In the genomic region with DNA sequence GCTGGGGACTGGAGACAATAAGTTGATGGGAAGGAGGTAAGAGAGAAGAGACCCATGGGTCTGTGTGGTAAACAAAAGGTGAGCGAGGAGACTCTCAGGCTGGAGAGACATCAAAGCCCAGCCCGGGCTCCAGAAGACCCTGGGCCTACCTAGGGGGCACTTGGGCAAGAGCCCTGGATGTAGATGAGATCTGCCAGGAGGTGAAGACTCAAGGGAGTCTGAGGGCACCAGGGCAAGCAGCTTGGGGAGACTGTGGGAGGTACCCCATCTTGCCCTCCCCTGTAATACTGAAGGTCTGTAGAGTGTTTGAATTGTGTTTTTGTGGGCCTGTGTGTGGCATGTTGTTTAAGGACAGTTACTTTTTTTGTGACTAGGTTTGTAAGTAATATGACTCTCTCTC, we compare ENCODE assay signal across 21 mouse cellular contexts. TPM values are rescaled to one million over a fixed set of nuclear protein-coding genes. Genes with fewer than 3 reads are reported as not detected.
A peak's percentile ranks its signal among the peaks of the same experiment; 100 is the strongest.
DNase-seq lines count a peak whose midpoint lies in the region; ATAC-seq and TF ChIP-seq lines count a peak whose summit lies in the region.
"Had no signal": no experiment of that assay in that cellular context is flagged by ENCODE, and none has a peak within 500 bp of the region (broad histone marks: within the 10 kb centered on the region; RNA-seq: fewer than 3 reads in every experiment).

No protein-coding gene starts in this region.

- no peak for TF ChIP-seq EP300 in lung, postnatal 0 days (IDR thresholded peaks at IDR 0.05)

- DNase-seq in heart, adult 11 months, result peak; percentile 91
- DNase-seq in heart, postnatal 25 days (ENCODE audit: low spot score), result no peak
- DNase-seq in kidney, postnatal 4 days, result no peak
- no peak for DNase-seq in lung, postnatal 0 days (ENCODE audit: low spot score)
- DNase-seq in lung, postnatal 10 days, result no peak
- no peak for DNase-seq in embryonic facial prominence, embryonic 10.5 days (ENCODE audit: low spot score)
- DNase-seq in frontal cortex, adult 2 months (ENCODE audit: extremely low spot score in 1 of 2, low spot score in 1 of 2), result no peak
- DNase-seq: kidney, postnatal 10 days; lung, postnatal 4 days; midbrain, embryonic 14.5 days; spleen, adult 18-20 months had no signal

- H3K4me1 ChIP-seq in kidney, embryonic 16.5 days (ENCODE audit: insufficient read depth, low read length), result peaks cover 28% of the 10 kb centered on the region
- peaks cover 20% of the 10 kb centered on the region for H3K4me1 ChIP-seq in lung, postnatal 0 days (ENCODE audit: insufficient read depth, low read depth, low read length)
- peaks cover 46% of the 10 kb centered on the region for H3K4me1 ChIP-seq in embryonic facial prominence, embryonic 10.5 days

- H3K27ac ChIP-seq in kidney, embryonic 16.5 days (ENCODE audit: low read length), result no peak overlapping the region
- H3K27ac ChIP-seq in lung, postnatal 0 days (ENCODE audit: low read length), result peak overlapping the region; percentile 54; the same call in 1 of the 2 replicates
- H3K27ac ChIP-seq in embryonic facial prominence, embryonic 10.5 days (replicated peaks), result peak overlapping the region; percentile 48; the same call in 1 of the 2 replicates
- H3K27ac ChIP-seq: embryonic facial prominence, embryonic 15.5 days; liver, embryonic 15.5 days; lung, embryonic 15.5 days had no signal

- no peak overlapping the region for H3K4me2 ChIP-seq in kidney, embryonic 16.5 days (replicated peaks; ENCODE audit: low read depth, low read length)
- no peak overlapping the region for H3K4me2 ChIP-seq in lung, postnatal 0 days (replicated peaks; ENCODE audit: low read depth, low read length)
- H3K4me2 ChIP-seq: embryonic facial prominence, embryonic 15.5 days; heart, embryonic 11.5 days; liver, embryonic 15.5 days; lung, embryonic 15.5 days had no signal

- H3K9ac ChIP-seq in kidney, embryonic 16.5 days (replicated peaks; ENCODE audit: low read length), result peak overlapping the region; percentile 22; the same call in 1 of the 2 replicates
- no peak overlapping the region for H3K9ac ChIP-seq in lung, postnatal 0 days (replicated peaks; ENCODE audit: low read depth)
- H3K9ac ChIP-seq: embryonic facial prominence, embryonic 15.5 days; liver, embryonic 15.5 days; lung, embryonic 15.5 days had no signal

- H3K9me3 ChIP-seq in kidney, embryonic 16.5 days (ENCODE audit: low read length), result no peaks in the 10 kb centered on the region
- H3K9me3 ChIP-seq in lung, postnatal 0 days (ENCODE audit: low read length), result no peaks in the 10 kb centered on the region
- H3K9me3 ChIP-seq in embryonic facial prominence, embryonic 10.5 days, result no peaks in the 10 kb centered on the region
- H3K9me3 ChIP-seq: embryonic facial prominence, embryonic 15.5 days; liver, embryonic 15.5 days; lung, embryonic 15.5 days; megakaryocyte, embryonic 14.5 days had no signal

- 69% methylated on average over 2 of the region's 2 CpGs for WGBS in kidney, embryonic 16.5 days
- WGBS in lung, postnatal 0 days, result 62% methylated on average over 2 of the region's 2 CpGs
- whole genome bisulfite sequencing in embryonic facial prominence, embryonic 10.5 days, result 81% methylated on average over 2 of the region's 2 CpGs

- no peaks in the 10 kb centered on the region for H3K36me3 ChIP-seq in kidney, embryonic 16.5 days (ENCODE audit: insufficient read depth, low read length)
- H3K36me3 ChIP-seq in lung, postnatal 0 days (ENCODE audit: insufficient read depth, low read length), result no peaks in the 10 kb centered on the region
- H3K36me3 ChIP-seq in embryonic facial prominence, embryonic 10.5 days (replicated peaks), result 0 out of 2 replicates have a peak, but pooled peaks cover 3% of the 10 kb centered on the region
- H3K36me3 ChIP-seq: embryonic facial prominence, embryonic 15.5 days; liver, embryonic 15.5 days; lung, embryonic 15.5 days had no signal

- TF ChIP-seq CTCF in lung, postnatal 0 days (IDR thresholded peaks at IDR 0.05), result no peak

- H3K4me3 ChIP-seq in kidney, embryonic 16.5 days (ENCODE audit: low read length), result no peak overlapping the region
- no peak overlapping the region for H3K4me3 ChIP-seq in lung, postnatal 0 days (ENCODE audit: low read depth, low read length)
- H3K4me3 ChIP-seq in embryonic facial prominence, embryonic 10.5 days, result no peak overlapping the region
- H3K4me3 ChIP-seq: embryonic facial prominence, embryonic 15.5 days; left cerebral cortex, adult 2 months; liver, embryonic 15.5 days; lung, embryonic 15.5 days; megakaryocyte, embryonic 14.5 days had no signal

- intact Hi-C loops in heart, postnatal 25 days (cut with DNase I), result no loop called here

- H3K27me3 ChIP-seq in kidney, embryonic 16.5 days (ENCODE audit: insufficient read depth, low read length), result no peaks in the 10 kb centered on the region
- no peaks in the 10 kb centered on the region for H3K27me3 ChIP-seq in lung, postnatal 0 days (replicated peaks; ENCODE audit: insufficient read depth, low read length)
- 0 out of 2 replicates have a peak, but pooled peaks cover 3% of the 10 kb centered on the region for H3K27me3 ChIP-seq in embryonic facial prominence, embryonic 10.5 days (replicated peaks; ENCODE audit: low read depth, poor library complexity, severe bottlenecking)
- H3K27me3 ChIP-seq: embryonic facial prominence, embryonic 15.5 days; lung, embryonic 15.5 days had no signal

- ATAC-seq in kidney, embryonic 16.5 days (ENCODE audit: low FRiP score, low TSS enrichment), result no peak
- no peak for ATAC-seq in lung, postnatal 0 days
- ATAC-seq: CD4-positive, CD25-positive, alpha-beta regulatory T cell, adult 4 months; forebrain, embryonic 14.5 days; intestine, embryonic 16.5 days had no signal

RNA-seq across cellular contexts. Expression of a gene that starts 3.3 kb away (rescaled TPM):
- 10 to 100 TPM; 86.8 to 98.2 TPM for total RNA-seq in heart, postnatal 25 days (2021)
- 59.6 and 77.7 TPM in 2 replicates for polyA plus RNA-seq in kidney, embryonic 16.5 days (2015; fragmentation: Nextera tagmentation; extraction: Ambion mirVana)
- polyA plus RNA-seq in lung, postnatal 0 days (2015; fragmentation: Nextera tagmentation; extraction: Ambion mirVana), result 66.0 and 69.6 TPM in 2 replicates
- 43.6 and 49.0 TPM in 2 replicates for polyA plus RNA-seq in embryonic facial prominence, embryonic 10.5 days (2016; fragmentation: Nextera tagmentation; extraction: Ambion mirVana)
- 13.6 and 22.2 TPM in 2 replicates for polyA plus RNA-seq in frontal cortex, adult 2 months (2012; rRNA removed)

RNA-seq across cellular contexts. Expression of a gene that starts 39.3 kb away (rescaled TPM):
- total RNA-seq in heart, postnatal 25 days (2021), result 10 to 100 TPM; 24.7 to 27.3 TPM
- 118 and 133 TPM in 2 replicates for polyA plus RNA-seq in kidney, embryonic 16.5 days (2015; fragmentation: Nextera tagmentation; extraction: Ambion mirVana)
- 62.6 and 76.5 TPM in 2 replicates for polyA plus RNA-seq in lung, postnatal 0 days (2015; fragmentation: Nextera tagmentation; extraction: Ambion mirVana)
- 92.2 and 93.9 TPM in 2 replicates for polyA plus RNA-seq in embryonic facial prominence, embryonic 10.5 days (2016; fragmentation: Nextera tagmentation; extraction: Ambion mirVana)
- 24.1 and 31.2 TPM in 2 replicates for polyA plus RNA-seq in frontal cortex, adult 2 months (2012; rRNA removed)

RNA-seq across cellular contexts. Expression of a gene that starts 39.6 kb away (rescaled TPM):
- total RNA-seq in heart, postnatal 25 days (2021), result 10 to 100 TPM; 10.7 TPM
- 15.7 and 16.9 TPM in 2 replicates for polyA plus RNA-seq in kidney, embryonic 16.5 days (2015; fragmentation: Nextera tagmentation; extraction: Ambion mirVana)
- 7.2 and 7.9 TPM in 2 replicates for polyA plus RNA-seq in lung, postnatal 0 days (2015; fragmentation: Nextera tagmentation; extraction: Ambion mirVana)
- polyA plus RNA-seq in embryonic facial prominence, embryonic 10.5 days (2016; fragmentation: Nextera tagmentation; extraction: Ambion mirVana), result 10.9 and 12.5 TPM in 2 replicates
- 15.3 and 15.7 TPM in 2 replicates for polyA plus RNA-seq in frontal cortex, adult 2 months (2012; rRNA removed)
